Mouse (Mus musculus) urinary bladder, postnatal 4 days (tissue): ENCODE results near the gene Plpp3.

Experiments
- DNase-seq, 2 experiments: peaks; one replicate each; pipeline ENCODE4 v3.0.0; 2021 to 2022; ENCODE audit warnings: low spot score in 2 of 2

Gene Plpp3

DNA sequence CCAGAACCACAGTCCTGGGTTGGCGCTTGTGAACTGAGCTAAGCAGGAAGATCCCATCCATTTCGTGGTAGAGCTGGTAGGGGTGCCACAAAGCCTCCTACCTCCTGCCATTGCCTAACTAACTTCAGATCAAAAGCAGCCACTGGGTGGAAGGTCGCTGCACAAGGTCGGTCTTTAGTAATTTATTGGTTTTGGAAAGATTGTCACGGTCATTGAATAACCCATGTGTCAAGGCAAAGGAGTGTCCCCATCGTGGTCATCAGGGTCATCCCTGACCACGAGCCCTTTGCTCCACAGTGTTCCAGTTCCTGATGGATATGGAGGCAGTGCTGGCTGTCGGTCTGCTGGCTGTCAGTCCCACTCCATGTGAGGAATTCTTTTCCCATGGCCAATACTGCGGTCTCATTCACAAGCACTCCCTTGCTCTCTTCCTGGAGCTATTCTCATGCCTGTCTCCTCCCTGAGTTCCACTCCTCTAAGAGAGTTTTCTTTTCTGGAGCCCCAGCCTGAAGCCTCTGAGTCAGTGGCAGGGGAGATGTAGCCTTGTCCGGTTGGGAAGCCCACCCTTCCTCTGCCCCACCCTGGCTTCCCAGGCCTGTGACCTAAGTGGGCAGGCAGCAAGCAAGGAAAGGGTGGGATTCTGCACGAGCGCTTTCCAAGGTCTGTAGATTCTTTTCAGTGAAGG is 58.7 kb downstream of the Plpp3 start:
- no peak for DNase-seq

DNA sequence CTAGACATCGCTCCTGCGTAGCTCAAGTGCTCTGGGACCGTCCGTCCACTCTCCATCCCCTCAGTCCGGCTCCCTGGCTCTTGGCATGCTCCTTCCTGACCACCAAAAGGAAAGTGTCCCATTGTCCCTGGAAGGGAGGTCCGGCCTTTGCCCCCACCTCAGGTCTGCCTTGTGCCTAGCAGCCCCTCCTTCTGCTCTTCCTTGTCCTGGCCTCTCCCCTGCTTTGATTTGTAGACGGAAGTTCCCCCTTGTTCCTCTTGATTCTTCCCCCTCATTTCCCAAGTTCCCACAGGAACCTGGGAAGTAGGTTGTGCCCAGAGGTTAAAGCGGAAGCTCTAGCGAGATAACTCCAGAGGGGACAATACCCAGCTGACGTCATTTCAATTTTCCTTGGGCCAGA is 61.1 kb downstream of the Plpp3 start:
- no peak for DNase-seq

DNA sequence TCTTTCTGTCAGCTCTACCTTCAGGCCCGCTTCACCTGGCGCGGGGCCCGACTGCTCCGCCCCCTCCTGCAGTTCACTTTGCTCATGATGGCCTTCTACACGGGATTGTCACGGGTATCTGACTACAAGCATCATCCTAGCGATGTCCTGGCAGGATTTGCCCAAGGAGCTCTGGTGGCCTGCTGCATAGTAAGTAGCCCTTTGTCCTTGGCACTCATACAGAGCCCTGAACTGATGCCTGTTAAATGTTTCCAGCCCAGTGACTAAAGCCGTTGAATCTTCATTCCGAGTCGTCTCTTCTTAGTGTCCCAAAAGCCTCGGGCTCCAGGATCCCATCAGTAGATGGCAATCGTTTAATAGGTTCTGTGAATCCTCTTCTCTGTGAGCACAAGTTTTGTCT is 62.2 kb downstream of the Plpp3 start:
- no peak for DNase-seq

DNA sequence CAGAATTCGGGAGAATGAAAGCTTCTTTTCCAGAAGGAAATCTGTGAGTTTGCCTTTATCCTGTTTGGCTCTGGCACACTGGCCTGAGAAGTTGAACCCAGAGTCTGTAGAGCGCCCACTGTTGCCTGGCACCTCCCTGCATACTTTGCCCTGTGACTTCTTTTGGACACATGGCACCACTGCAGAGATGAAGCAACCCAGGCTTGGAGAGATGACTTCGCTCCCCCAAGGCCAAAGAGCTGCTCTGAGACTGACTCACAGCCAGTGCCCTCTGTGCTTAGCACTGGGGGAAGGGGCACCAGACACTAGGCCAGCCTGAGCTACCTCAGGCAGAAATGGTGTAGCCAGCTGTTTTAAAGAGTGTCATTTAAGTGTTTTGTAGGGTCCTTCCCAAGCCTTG is 63.7 kb downstream of the Plpp3 start:
- DNase-seq: no peak

DNA sequence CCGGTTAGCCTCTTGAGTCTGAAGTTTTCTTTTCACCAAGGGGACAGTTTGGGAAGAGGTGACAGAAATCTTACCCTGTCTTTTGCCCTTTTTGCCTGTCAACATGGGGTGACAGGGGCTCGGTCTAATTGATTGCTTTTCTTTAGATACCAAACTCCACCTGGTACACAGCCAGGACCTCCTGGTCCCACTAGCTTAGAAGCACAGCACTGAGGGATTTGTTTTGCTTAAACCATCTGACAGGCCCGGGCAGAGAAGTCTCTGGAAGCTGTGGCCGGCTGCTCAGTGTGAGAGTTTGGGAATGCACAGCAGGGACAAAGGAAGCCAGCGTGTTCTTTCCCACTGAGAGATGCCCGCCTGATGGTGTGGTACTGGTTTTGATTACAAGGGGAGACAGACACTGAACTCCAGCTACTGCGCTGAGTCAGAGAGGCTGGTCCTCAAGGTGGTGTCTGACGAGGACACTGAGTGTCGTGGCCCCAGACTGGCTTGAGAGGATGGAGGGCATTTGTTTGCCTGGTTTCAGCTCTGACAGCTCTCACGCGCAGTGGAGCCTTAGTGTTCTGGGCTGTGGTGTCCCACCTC is 64.2 kb downstream of the Plpp3 start:
- no peak for DNase-seq

DNA sequence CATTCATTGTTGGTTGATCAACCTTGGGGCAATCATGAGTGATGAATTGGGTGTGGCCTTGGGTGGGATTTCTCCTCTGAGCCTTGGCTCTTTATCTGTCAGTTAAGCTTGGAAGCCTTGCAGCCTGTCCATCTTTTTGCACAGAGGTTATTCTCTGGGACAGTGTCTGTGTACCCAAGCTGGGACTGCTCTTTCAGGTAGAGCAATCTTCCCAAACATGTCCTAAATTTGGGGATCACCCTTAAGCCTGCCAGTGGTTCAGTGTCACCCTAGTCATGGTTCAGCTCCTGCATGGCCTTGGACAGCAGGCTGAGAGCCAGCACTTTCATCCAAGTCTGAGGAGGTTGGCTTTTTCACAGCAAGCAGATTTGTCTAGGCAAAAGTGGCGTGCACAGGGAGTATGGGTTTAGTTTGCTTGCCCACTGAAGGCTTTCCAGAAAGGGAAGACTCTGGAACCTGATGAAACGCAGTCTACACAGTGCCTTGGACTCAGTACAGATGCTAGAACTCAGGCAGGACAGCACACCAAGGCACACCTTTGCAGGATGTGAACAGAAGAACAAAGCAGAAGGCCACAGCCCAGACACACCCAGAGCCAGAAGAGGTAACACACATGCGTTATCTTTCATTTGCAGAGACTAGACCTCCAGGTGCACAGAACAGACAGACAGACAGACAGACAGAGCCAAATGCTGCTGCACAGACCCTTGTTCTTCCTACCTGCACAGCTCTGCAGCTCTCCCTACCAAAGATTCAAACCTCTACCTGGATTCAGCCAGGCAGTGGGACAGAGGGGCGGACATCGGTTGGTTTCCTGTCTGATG is 66.2 kb downstream of the Plpp3 start:
- no peak for DNase-seq

DNA sequence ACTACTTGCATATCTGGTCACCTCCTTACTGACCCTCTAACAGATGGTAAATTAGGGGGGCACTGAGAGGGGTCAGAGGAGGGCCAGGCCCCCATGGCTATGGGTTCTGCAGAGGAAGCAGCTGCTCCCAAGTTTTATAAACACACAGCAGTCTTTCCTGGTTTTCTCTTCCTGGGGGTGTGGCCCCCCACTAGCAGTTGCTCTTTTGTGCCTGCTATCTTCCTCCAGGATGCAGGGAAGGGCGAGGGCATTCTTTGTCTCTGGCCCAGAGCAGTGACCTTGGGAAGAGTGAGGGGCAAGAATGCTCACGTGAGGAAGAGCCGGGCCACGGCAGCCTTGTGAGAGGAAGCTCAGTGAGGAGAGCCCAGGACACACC is 66.8 kb downstream of the Plpp3 start:
- no peak for DNase-seq

DNA sequence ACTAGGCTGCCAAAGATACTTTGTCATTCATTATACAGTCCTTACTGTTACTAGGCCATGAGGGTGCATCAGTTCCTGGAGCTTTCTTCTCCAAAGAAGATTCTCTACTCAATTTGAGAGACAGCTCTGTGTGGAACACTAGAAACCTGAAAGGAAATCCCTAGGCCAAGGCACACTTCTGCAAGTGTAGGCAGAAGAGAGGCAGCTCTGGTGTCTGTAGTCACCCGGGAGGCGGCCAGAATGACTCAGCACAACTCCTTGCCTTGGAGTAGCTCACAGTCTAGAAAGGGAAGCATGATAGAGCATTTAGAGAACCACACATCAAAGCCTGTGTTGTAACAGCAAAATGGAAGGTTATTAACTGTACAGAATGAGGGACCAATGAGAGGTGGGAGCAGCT is 68.4 kb downstream of the Plpp3 start:
- DNase-seq: no peak

DNA sequence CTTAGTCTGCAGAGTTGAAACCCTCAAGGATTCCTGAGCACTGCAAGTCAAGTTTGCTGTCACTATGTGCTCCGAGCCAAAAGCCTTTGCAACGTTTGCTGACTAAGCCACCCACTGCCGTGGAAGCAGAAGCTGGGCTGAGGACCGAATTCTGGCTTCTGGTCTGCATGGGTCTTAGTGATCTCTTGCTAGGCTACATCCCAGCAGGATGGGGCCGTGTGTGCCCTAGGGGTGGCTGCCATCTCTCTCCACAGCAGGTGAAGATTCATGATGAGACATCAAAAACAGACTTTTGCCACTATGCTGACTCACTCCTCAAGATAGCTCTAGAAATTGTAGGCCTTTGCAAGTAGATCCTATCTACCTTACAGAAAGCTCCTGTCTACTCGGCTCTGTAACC is 69.2 kb downstream of the Plpp3 start:
- DNase-seq: no peak

DNA sequence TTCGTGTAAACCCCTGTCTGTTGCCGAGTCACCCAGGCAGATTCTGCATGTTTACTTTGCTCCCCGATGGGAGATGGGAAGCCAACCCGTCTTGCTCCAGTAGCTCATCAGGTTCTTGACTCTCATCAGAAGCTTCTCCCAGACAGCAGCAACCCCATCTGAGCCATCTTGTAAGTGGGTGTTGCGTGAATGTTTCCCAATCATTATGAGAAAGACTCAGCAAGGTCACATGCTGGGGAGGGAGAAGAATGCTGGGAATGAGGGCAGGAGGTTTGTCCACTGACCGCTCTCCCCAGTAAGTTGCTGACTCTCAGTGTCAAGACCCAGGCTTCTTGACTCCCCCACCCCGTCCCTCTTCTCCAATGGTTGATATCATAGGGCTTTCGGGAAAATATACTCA is 73.0 kb downstream of the Plpp3 start:
- no peak for DNase-seq

DNA sequence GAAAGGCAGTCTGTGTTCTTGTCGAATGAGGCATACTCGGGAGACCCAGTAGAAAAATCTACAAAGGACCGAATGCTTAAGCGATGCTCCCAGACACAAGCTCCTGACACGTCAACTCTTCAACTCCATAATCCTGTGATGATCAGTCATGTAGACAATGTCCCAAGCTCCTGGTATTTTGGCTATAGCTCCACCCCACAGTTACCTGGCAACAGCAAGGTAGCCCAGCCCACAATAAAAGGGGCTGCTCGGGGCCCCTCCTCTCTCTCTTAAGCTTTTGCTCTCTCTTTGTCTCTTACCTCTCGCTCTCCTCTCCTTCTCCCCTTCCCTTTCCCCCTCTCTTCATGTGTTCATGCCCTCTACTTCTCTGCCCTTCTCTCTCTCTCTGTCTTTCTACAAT is 83.1 kb downstream of the Plpp3 start:
- DNase-seq: no peak

DNA sequence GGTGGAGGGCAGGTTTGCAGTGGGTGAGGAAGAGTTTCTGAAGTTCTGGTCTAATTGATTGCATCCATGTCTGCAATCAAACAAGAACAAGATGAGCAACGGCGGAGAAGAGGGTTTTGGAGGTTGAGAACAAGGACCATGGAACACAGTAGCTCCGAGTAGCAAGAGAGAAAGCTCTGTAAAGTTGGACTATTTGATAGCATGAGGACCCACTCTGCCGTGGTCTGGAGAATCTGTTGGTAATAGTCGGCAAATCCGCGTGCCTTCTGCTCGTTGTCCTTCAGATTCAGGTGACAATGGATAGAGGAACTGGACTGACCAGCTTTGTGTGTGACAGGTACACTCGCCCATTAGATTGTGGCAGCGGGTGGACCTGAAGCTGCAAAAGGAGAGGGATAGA is 87.8 kb downstream of the Plpp3 start:
- DNase-seq: no peak

DNA sequence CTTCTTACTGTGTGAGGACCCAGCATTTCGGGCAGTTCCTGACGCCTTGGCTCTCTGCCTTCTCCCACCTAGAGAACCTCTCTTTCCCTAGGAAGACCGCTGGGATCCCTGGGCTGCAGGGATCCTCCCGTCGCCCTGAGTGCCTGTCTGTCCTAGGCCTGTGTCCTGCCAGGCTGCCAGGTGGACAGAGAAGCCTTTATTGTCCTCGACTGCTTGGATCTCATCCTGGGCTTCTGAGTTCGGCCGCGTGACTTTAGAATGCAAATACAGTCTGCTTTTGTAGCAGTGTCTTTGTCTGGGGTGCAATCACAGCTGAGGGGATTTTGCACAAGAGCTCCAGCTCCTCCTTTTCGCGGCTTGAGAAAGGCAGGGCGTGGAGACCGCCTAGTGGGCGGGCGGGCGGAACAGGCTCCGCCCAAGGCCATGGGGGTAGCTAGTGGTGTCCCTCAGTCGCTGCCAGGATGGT is 88.4 kb downstream of the Plpp3 start:
- peak in 1 of 2 experiments; percentile 43 for DNase-seq

DNA sequence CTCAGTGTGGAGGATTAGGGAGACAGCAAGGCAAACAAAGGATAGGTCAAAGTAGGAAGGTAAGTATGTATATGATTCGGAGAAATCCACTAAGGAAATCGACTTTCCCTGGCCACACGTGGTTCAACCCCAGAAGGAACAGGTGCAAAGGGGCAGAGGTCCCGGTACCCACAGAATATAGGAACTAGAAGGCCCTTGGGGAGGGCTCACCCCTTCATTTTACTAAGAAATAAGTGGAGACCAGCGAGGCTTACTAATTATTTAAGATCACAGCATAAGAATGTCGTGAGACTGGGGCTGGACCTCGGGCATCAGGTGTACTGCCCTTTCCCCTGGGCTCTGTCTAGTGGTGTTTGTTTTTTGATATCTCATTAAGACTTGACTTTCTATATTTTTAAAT is 89.2 kb downstream of the Plpp3 start:
- DNase-seq: no peak

DNA sequence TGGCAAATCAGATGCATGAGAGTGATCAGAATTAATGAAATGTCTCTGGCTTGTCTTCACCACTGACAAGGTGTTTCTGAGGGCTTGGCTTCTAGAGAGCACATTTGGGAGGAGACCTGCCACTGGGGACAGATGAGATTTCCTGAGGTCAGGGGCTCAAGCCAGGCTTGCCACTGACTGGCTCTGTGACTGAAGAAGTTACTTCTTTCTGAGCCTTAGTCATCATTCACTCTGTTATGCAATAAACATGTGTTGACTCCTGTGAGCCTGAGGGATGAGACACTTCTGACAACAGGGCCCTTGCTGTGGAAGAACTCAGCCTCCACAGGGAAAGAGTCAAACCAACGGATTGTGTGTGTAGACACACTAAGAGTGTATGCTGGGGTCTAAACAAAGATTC is 91.0 kb downstream of the Plpp3 start:
- DNase-seq: no peak

DNA sequence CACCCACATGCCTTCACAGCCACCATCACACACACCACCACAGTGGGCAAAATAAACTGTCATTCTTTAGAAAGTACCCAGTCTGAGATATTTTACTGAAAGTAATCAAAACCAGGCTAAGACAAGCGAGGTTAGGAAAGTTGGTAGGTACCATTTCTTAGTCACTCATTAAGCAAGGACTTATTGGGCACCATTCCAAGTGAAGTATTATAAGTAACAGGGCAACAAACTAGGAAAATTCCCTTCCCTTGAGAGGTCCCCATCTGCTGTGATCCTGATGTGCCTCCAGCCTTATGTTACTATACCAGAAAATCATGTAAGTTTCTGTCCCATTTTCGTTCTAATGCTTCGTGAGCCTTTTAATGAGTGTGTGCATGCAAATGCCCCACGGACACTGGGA is 92.1 kb downstream of the Plpp3 start:
- DNase-seq: no peak

DNA sequence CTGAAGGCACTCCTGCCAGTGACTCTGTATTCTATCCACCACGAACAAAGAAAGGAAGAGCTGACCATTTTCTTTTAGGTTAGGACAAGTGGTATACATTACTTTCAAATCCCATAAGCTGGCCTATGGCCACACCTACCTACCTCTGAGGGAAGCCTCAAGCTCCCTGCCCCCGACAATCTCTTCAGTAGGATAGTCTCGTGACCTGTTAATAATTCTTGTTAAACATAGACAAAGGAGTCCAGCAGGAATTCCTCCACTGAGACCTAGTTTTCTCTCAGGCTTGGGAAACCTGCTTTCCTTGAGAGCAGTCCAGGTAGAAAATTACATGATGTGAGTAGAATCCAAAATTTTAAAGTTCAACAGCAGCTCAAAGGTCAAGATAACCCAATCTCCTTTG is 93.8 kb downstream of the Plpp3 start:
- no peak for DNase-seq

DNA sequence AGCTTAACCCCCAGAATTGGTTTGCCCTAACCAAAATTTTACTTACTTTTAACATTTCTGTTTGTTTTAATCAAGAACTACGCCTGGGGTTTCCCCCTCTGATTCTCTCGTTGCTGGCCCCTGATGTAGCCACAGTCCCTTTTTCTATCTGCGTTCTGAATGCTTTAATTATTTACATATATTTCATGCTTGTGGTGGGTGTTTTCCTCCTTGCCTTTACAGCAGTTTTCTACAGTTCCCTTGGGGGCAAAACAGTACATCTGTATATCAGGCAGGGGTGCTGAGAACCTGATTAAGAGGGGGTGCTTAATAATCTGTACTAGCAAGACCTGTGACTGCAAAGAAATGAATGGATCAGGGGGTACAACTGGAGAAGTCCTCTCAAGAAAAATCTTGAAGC is 94.9 kb downstream of the Plpp3 start:
- no peak for DNase-seq

DNA sequence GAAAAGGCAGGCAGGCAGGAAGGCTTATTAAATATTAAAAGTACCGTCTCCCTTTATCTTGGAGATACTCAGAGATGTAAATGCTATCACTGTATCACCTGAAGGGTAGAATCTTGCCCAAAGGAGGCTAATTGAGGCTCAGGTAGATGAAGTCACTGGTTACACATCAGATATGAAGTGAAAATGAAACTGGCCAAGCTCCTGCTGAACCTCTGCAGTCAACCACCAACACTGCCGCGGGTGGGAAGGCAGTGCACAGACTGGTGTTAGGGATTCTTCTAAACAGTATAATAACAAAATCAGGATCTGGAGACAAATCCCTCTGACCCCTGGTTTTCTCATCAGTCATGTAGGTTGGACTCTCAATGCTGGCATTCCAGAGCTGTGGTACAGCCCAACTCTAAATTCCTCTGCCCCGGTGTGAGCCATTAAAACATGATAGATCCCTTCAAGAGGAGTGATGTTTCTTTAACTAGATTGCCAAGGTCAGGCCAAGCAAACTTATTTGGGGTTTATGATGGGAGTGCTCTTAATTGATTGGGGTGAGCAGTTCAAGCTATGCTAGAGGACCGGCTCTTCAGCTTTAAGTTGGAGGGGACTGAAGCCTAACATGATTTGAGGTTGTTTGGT is 95.5 kb downstream of the Plpp3 start:
- DNase-seq: no peak

DNA sequence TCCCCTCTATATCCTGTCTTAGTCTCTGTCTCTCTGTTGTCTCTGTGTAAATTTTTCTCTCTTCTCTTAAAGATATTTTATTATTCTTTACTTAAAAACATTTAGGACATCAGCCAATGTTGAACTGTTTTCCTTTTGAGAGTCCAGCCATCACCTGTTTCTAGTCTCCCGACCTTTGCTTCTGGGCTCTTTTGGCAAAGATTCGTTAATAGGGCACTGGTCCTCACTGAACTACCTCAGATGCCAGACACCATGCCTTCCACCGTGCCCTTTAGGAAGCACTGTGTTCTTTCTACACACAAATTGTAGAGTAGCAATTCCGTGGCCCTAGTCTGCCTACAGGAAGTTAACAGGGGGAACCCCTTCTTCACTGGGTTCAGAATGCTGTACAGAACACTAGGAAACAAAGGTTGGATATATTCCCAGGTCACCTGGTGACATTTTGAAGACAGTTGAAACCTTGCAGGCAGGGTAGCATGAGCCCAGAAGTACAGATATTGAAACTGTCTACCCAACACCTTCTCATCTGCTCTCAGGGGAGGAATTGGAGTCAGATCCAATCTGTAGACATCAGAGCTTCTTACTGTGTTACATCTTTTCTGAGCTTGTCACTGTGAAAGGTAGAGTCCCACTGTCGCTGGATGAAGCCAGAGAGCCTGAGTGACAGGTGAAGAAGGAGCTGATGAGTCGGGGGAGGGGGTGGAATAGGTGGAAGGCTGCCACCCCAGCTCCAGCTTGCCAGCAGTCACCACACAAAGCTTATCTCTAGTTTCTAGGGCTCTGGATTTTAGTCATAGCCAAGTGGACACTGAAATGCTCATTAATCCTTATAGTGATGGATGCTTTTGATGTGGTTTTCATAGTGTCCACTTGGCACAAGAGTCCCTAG is 96.5 kb downstream of the Plpp3 start:
- no peak for DNase-seq

DNA sequence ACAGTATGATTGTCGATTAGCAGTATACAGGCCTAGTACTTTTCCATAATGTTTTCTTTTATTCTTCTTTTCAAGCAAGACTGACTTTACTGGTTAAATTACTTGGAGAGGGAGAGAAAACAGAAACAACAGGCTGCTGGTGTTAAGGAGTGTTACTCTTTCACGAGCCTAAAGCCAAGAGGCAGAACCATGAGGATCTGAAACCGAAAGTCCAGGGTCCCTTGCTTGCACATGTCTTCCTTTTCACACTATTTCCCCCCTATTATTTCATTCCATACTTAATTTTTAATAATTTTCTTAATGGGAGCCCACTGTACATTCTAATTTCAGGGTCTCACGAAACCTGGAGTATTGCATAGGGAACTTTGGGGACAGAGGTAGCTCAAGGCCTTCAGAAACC is 97.2 kb downstream of the Plpp3 start:
- DNase-seq: no peak

DNA sequence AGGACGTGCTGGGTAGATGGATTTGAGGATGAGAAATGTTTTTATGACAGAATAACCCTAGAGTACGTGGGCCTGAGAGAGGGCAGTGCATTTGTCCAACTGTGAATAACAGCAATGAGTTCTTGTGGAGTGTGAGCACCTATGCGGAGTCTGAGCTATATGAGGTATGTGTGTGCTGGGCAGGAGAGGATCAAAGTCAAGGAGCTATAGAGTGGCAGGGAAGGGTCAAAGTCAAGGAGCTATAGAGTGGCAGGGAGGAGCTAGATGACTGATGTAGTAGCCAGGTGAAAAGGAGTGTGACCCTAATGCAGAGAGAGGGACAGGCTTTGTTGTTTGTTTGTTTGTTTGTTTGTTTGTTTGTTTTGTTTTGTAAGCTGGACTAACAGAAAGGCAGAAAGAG is 98.0 kb downstream of the Plpp3 start:
- DNase-seq: no peak
